Mouse (Mus musculus) lung, embryonic 14.5 days (tissue): ENCODE data around the gene Nostrin. TPM values are rescaled to one million over a fixed set of nuclear protein-coding genes. Genes with fewer than 3 reads are reported as not detected.

Experiments used
- ATAC-seq: fragments of 200-750 bp; cut with Nextera tagmentation; 2 replicates; pipeline ENCODE4 v1.8.0; 2017; ENCODE audit warnings: mild to moderate bottlenecking, moderate TSS enrichment, moderate library complexity; ENCODE audit not compliant: insufficient read depth
- DNase-seq: peaks from one replicate; pipeline ENCODE4 v3.0.0-alpha.2; 2015
- H3K27ac ChIP-seq: fragments of 300-500 bp; sonication (generic); 2 replicates; pipeline ENCODE4 v1.5.1; 2014; ENCODE audit warnings: low read depth, mild to moderate bottlenecking, moderate library complexity
- H3K27me3 ChIP-seq: fragments of 300-500 bp; sonication (generic); 2 replicates; pipeline ENCODE4 v1.6.1; 2014; ENCODE audit warnings: low read length, control low read depth; ENCODE audit not compliant: insufficient read depth
- H3K36me3 ChIP-seq: fragments of 300-500 bp; sonication (generic); 2 replicates; pipeline ENCODE4 v1.6.1; 2014; ENCODE audit warnings: control low read depth; ENCODE audit not compliant: insufficient read depth
- H3K4me1 ChIP-seq: fragments of 300-500 bp; sonication (generic); 2 replicates; pipeline ENCODE4 v1.6.1; 2014; ENCODE audit warnings: antibody characterized with exemption, control low read depth; ENCODE audit not compliant: insufficient read depth
- H3K4me2 ChIP-seq: fragments of 300-500 bp; sonication (generic); 2 replicates; pipeline ENCODE4 v1.6.1; 2014; ENCODE audit warnings: mild to moderate bottlenecking
- H3K4me3 ChIP-seq: fragments of 300-500 bp; sonication (generic); 2 replicates; pipeline ENCODE4 v1.5.1; 2014; ENCODE audit warnings: low read depth, low read length
- H3K9ac ChIP-seq: fragments of 300-500 bp; sonication (generic); 2 replicates; pipeline ENCODE4 v1.6.1; 2014
- H3K9me3 ChIP-seq: fragments of 300-500 bp; sonication (generic); 2 replicates; pipeline ENCODE4 v1.6.1; 2016; ENCODE audit warnings: low read depth, low read length, control low read depth
- CTCF ChIP-seq: IDR thresholded peaks from 2 replicates; pipeline ENCODE4 v1.5.1; 2016; ENCODE audit warnings: antibody characterized with exemption, low read depth
- WGBS: fragments of 180-500 bp; shearing (Covaris S2); extraction: QIAGEN DNeasy Blood & Tissue Kit; methylation state at CpG from one replicate; pipeline ENCODE4 v1.1.7; 2014; 5-methylcytosine and 5-hydroxymethylcytosine counted together
- polyA plus RNA-seq: library from polyadenylated mRNA; unstranded; fragments of >200 nt; fragmentation: Nextera tagmentation; extraction: Ambion mirVana; gene quantifications from 2 replicates; pipeline ENCODE4 v1.2.1, GENCODE M21; 2014

Gene Nostrin
- polyA plus RNA-seq, 1 experiment from 2014 or later = 11.6 TPM

DNA sequence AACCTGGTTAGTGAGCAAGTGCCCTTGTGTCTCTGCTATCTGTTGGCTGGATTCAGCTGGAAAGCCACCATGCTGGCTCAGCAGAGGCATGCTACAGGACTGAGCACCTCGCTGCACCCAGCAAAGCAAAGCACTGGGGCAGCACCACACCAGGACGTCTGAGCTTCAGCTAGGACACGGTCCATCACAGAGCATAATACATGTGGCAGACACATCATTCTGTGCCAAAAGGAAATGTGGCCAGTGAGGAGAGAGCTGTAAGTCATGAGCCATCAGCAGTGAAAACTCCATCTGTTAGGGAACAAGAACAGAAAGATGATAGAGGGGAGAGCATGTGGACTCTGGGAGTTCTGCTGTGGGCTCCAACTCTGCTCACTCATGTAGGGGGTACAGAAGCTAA lies 19.7 kb upstream of the Nostrin start:
- Histone ChIP-seq H3K9ac (no peak overlapping the region), H3K4me1 (no peaks in the 10 kb centered on the region), H3K4me3 (no peak overlapping the region), H3K27me3 (no peaks in the 10 kb centered on the region), H3K27ac (no peak overlapping the region), H3K36me3 (no peaks in the 10 kb centered on the region; the same call in 1 of the 2 replicates), H3K9me3 (peaks cover 4% of the 10 kb centered on the region; the same call in 1 of the 2 replicates), H3K4me2 (no peak overlapping the region)
- WGBS = 82% methylated on average over 3 of the region's 3 CpGs
- ATAC-seq (no peak), DNase-seq (no peak)
- TF ChIP-seq CTCF = no peak

DNA sequence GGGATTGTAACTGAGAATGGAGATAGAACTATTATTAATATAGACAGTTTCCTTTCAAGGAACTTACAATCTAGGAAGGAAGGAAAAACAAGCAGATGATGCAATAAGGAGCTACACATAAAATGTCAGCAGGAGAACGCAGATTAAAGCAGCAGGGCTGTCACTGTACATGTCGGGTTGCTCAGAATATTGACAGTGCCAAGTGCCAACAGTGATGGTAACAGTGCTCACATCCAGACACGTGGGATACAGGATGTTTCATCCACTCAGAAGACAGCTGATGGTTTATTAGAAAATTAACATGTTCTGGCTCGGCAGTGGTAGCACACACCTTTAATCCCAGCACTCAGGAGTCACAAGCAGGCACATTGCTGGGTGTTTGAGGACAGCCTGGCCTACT lies 18.8 kb upstream of the Nostrin start:
- no peak overlapping the region for H3K27ac ChIP-seq
- no peaks in the 10 kb centered on the region for H3K36me3 ChIP-seq
- H3K9me3 ChIP-seq = peaks cover 4% of the 10 kb centered on the region; the same call in 1 of the 2 replicates
- ATAC-seq (no peak), DNase-seq (no peak)
- H3K4me3 ChIP-seq = no peak overlapping the region
- no peak overlapping the region for H3K9ac ChIP-seq
- H3K4me2 ChIP-seq = no peak overlapping the region
- H3K4me1 ChIP-seq = no peaks in the 10 kb centered on the region
- no peak for TF ChIP-seq CTCF
- H3K27me3 ChIP-seq = no peaks in the 10 kb centered on the region
- WGBS = 50% methylated on average over 4 of the region's 4 CpGs

DNA sequence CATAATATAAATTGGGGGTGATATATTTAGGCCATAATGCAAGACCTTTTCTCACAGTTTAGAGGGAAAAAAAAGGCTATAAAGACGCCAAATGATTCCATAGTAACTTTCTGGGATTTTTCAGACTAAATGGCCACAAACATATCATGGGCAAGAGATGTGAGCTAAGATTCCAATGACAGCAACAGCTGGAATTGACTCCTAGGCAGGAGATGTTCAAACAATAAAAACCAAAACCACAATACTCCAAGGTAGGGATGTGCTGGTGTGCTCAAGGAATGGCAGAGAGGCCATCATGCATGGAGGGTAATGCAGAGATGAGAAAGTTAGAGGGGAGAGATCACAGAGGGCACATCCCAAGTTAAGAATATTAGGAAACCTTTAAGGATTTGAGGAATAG lies 16.6 kb upstream of the Nostrin start:
- DNase-seq (no peak), ATAC-seq (no peak)
- no peaks in the 10 kb centered on the region for H3K36me3 ChIP-seq
- H3K27me3 ChIP-seq = no peaks in the 10 kb centered on the region
- H3K27ac ChIP-seq = no peak overlapping the region
- H3K4me2 ChIP-seq = no peak overlapping the region
- no peak for TF ChIP-seq CTCF
- 93% methylated on average over 1 of the region's 1 CpGs for WGBS
- H3K9me3 ChIP-seq = peaks cover 4% of the 10 kb centered on the region; the same call in 1 of the 2 replicates
- no peak overlapping the region for H3K9ac ChIP-seq
- H3K4me1 ChIP-seq = no peaks in the 10 kb centered on the region
- H3K4me3 ChIP-seq = no peak overlapping the region

DNA sequence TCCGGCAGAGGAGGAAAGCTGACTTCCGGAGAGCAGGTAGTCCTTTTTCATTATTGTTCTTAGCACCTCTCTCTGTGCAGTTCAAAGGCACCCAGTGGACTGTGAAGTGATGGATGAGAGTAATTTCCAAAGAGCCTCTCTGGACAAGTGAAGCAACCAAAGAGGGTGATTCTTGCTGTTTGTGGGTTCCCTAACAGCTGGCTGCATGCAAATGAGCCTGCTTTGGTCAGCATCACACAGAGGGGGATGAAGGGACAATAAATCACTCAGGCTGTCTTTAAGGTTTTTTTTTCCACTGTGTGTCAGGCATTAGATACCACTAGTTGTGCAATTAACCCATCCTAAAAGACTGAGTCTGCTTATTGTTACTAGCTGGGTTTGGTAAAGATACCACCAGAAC lies 15.9 kb upstream of the Nostrin start:
- H3K27me3 ChIP-seq = no peaks in the 10 kb centered on the region
- H3K9me3 ChIP-seq = peaks cover 4% of the 10 kb centered on the region; the same call in 1 of the 2 replicates
- no peak overlapping the region for H3K4me3 ChIP-seq
- no peak overlapping the region for H3K27ac ChIP-seq
- no peaks in the 10 kb centered on the region for H3K36me3 ChIP-seq
- DNase-seq (no peak), ATAC-seq (no peak)
- no peak overlapping the region for H3K9ac ChIP-seq
- no peak overlapping the region for H3K4me2 ChIP-seq
- WGBS = 15% methylated on average over 2 of the region's 2 CpGs
- no peaks in the 10 kb centered on the region for H3K4me1 ChIP-seq
- no peak for TF ChIP-seq CTCF

DNA sequence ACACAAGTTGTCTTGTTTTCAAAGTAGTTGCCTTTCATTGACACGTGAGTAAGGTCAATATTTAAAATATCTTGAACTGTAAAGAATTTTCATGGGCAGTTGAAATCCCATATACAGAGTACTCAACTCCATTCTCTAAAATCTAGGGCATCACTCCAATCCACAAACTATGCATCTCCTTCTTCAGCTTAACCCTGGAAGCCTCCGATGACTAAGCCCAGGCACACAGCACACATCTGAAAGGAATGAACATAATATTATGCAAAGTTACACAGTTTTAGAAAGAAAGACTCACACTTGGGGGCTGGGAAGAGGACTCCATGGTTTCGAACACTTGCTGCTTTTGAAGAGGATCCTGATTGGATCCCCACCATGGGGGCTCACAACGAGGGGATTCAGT lies 13.9 kb upstream of the Nostrin start:
- Histone ChIP-seq H3K4me3 (no peak overlapping the region), H3K9ac (no peak overlapping the region), H3K4me1 (no peaks in the 10 kb centered on the region), H3K4me2 (no peak overlapping the region), H3K9me3 (no peaks in the 10 kb centered on the region), H3K27me3 (no peaks in the 10 kb centered on the region), H3K27ac (no peak overlapping the region), H3K36me3 (no peaks in the 10 kb centered on the region)
- DNase-seq (no peak), ATAC-seq (no peak)
- WGBS = 81% methylated on average over 4 of the region's 4 CpGs
- no peak for TF ChIP-seq CTCF

DNA sequence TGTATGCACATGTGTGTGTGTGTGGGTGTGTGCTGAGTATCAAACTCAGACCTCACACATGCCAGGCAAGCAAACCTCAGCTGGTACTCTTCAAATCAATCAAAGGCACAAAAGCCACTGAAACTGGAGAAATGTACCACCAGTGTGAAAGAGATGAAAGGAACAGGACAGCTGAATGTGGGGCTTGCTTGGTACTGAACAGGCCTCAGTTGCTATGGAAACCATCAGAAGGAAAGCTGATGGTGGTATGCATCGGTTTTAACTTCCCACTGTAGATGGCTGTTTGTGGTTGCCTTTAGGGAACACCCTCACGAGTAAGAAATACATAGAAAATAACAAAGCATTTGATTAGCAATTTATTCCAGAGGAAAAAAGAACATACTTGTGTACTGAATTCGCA lies 10.2 kb upstream of the Nostrin start:
- TF ChIP-seq CTCF = no peak
- H3K4me1 ChIP-seq = peaks cover 9% of the 10 kb centered on the region; the same call in 1 of the 2 replicates
- H3K27me3 ChIP-seq = no peaks in the 10 kb centered on the region
- no peak overlapping the region for H3K4me2 ChIP-seq
- no peaks in the 10 kb centered on the region for H3K36me3 ChIP-seq
- no peak overlapping the region for H3K9ac ChIP-seq
- no peak overlapping the region for H3K27ac ChIP-seq
- H3K9me3 ChIP-seq = no peaks in the 10 kb centered on the region
- no peak for DNase-seq
- H3K4me3 ChIP-seq = no peak overlapping the region
- ATAC-seq = no peak
- 70% methylated on average over 3 of the region's 3 CpGs for WGBS

- no peaks in the 10 kb centered on the region for H3K27me3 ChIP-seq
- H3K4me2 ChIP-seq = no peak overlapping the region
- no peak overlapping the region for H3K4me3 ChIP-seq
- WGBS = 73% methylated on average over 7 of the region's 7 CpGs
- peaks cover 9% of the 10 kb centered on the region; the same call in 1 of the 2 replicates for H3K4me1 ChIP-seq
- H3K36me3 ChIP-seq = no peaks in the 10 kb centered on the region
- no peaks in the 10 kb centered on the region for H3K9me3 ChIP-seq
- no peak for TF ChIP-seq CTCF
- DNase-seq (peak; percentile 29), ATAC-seq (no peak)
- H3K9ac ChIP-seq = no peak overlapping the region
- peak overlapping the region; percentile 67; the same call in 1 of the 2 replicates for H3K27ac ChIP-seq
Measured at GRCm38 (mm10) chr2:69128321-69128720, 7.3 kb upstream of the Nostrin start.
